Mouse (Mus musculus): ENCODE data around the gene Gpr137c. TPM values are rescaled to one million over a fixed set of nuclear protein-coding genes. Genes with fewer than 3 reads are reported as not detected.

Gene Gpr137c
- polyA plus RNA-seq, 1 experiment from 2014 or later = 4.2 TPM

DNA sequence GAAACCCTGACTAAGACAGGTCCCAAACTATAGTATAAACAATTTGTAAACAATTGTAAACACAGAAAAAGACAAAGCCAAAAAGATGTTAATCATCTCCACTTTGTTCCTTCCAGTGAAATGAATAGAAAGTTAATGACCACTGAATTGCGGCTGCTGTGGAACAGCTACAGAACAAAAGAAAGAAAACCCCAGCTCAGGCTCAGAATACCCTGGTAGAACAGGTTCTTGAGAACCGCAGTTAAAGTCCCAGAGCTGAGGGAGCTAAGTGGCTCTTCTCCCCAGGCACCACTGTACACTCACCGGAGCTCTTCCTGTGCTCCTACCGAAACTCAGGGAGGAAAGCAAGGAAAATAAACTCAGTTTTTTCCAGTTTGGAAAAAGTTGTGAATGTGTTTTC is 8.8 kb upstream of the Gpr137c start:
- Histone ChIP-seq H3K9ac (ENCODE audit: low read length) (no peak overlapping the region), H3K4me1 (replicated peaks; ENCODE audit: control insufficient read depth, insufficient read depth, low read length) (no peaks in the 10 kb centered on the region), H3K27ac (ENCODE audit: low read depth) (no peak overlapping the region), H3K9me3 (ENCODE audit: control insufficient read depth, low read length) (no peaks in the 10 kb centered on the region), H3K27me3 (replicated peaks; ENCODE audit: control insufficient read depth, insufficient read depth, low read length) (no peaks in the 10 kb centered on the region), H3K4me3 (ENCODE audit: low read depth, low read length) (no peak overlapping the region), H3K36me3 (ENCODE audit: control insufficient read depth, insufficient read depth, low read length) (no peaks in the 10 kb centered on the region), H3K4me2 (ENCODE audit: low read length) (no peak overlapping the region)
- ATAC-seq (replicated peaks; ENCODE audit: low FRiP score, low TSS enrichment, low read depth) = no peak
- 72% methylated on average over 4 of the region's 4 CpGs for WGBS
- DNase-seq (ENCODE audit: low spot score) = no peak

DNA sequence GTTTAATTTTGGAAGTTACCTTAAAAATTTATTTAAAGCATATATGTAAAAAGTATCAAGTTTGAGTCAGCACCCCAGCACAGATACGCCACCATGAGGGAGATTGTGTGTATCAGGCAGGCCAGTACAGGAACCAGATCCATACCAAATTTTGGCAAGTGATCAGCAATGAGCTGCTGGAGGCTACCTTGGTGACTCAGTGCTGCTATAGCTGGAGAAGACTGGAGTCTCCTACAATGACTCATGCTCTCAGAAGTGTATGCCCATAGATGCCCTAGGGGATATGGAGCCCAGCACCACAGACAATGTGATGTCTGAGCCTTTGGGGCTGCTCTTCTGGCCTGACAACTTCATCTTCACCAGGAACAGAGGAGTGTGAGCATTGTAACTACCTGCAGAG is 8.1 kb upstream of the Gpr137c start:
- Histone ChIP-seq H3K4me1 (replicated peaks; ENCODE audit: control insufficient read depth, insufficient read depth, low read length) (no peaks in the 10 kb centered on the region), H3K36me3 (ENCODE audit: control insufficient read depth, insufficient read depth, low read length) (no peaks in the 10 kb centered on the region), H3K9ac (ENCODE audit: low read length) (no peak overlapping the region), H3K4me2 (ENCODE audit: low read length) (no peak overlapping the region), H3K9me3 (ENCODE audit: control insufficient read depth, low read length) (no peaks in the 10 kb centered on the region), H3K4me3 (ENCODE audit: low read depth, low read length) (no peak overlapping the region), H3K27ac (ENCODE audit: low read depth) (no peak overlapping the region), H3K27me3 (replicated peaks; ENCODE audit: control insufficient read depth, insufficient read depth, low read length) (no peaks in the 10 kb centered on the region)
- ATAC-seq (replicated peaks; ENCODE audit: low FRiP score, low TSS enrichment, low read depth) (no peak), DNase-seq (ENCODE audit: low spot score) (no peak)
- WGBS = 92% methylated on average over 1 of the region's 1 CpGs

- no peak overlapping the region for H3K9ac ChIP-seq (ENCODE audit: low read length)
- no peaks in the 10 kb centered on the region for H3K27me3 ChIP-seq (replicated peaks; ENCODE audit: control insufficient read depth, insufficient read depth, low read length)
- H3K9me3 ChIP-seq (ENCODE audit: control insufficient read depth, low read length) = no peaks in the 10 kb centered on the region
- peaks cover 3% of the 10 kb centered on the region; the same call in 1 of the 2 replicates for H3K4me1 ChIP-seq (replicated peaks; ENCODE audit: control insufficient read depth, insufficient read depth, low read length)
- no peak for DNase-seq (ENCODE audit: low spot score)
- 94% methylated on average over 9 of the region's 9 CpGs for WGBS
- no peak overlapping the region for H3K4me3 ChIP-seq (ENCODE audit: low read depth, low read length)
- H3K27ac ChIP-seq (ENCODE audit: low read depth) = no peak overlapping the region
- H3K4me2 ChIP-seq (ENCODE audit: low read length) = no peak overlapping the region
- no peak for ATAC-seq (replicated peaks; ENCODE audit: low FRiP score, low TSS enrichment, low read depth)
- H3K36me3 ChIP-seq (ENCODE audit: control insufficient read depth, insufficient read depth, low read length) = no peaks in the 10 kb centered on the region
These were observed 2.7 kb upstream of the Gpr137c start for GRCm38 (mm10) chr14:45216711-45217340.

GRCm38 (mm10) chr14:45217693-45218092 is 1.8 kb upstream of the Gpr137c start:
- Histone ChIP-seq H3K4me1 (replicated peaks; ENCODE audit: control insufficient read depth, insufficient read depth, low read length) (peaks cover 3% of the 10 kb centered on the region; the same call in 1 of the 2 replicates), H3K4me2 (ENCODE audit: low read length) (no peak overlapping the region), H3K27me3 (replicated peaks; ENCODE audit: control insufficient read depth, insufficient read depth, low read length) (no peaks in the 10 kb centered on the region), H3K4me3 (ENCODE audit: low read depth, low read length) (no peak overlapping the region), H3K9ac (ENCODE audit: low read length) (no peak overlapping the region), H3K27ac (ENCODE audit: low read depth) (no peak overlapping the region), H3K36me3 (ENCODE audit: control insufficient read depth, insufficient read depth, low read length) (no peaks in the 10 kb centered on the region), H3K9me3 (ENCODE audit: control insufficient read depth, low read length) (no peaks in the 10 kb centered on the region)
- ATAC-seq (replicated peaks; ENCODE audit: low FRiP score, low TSS enrichment, low read depth) = no peak
- DNase-seq (ENCODE audit: low spot score) = no peak
- 81% methylated on average over 4 of the region's 4 CpGs for WGBS

DNA sequence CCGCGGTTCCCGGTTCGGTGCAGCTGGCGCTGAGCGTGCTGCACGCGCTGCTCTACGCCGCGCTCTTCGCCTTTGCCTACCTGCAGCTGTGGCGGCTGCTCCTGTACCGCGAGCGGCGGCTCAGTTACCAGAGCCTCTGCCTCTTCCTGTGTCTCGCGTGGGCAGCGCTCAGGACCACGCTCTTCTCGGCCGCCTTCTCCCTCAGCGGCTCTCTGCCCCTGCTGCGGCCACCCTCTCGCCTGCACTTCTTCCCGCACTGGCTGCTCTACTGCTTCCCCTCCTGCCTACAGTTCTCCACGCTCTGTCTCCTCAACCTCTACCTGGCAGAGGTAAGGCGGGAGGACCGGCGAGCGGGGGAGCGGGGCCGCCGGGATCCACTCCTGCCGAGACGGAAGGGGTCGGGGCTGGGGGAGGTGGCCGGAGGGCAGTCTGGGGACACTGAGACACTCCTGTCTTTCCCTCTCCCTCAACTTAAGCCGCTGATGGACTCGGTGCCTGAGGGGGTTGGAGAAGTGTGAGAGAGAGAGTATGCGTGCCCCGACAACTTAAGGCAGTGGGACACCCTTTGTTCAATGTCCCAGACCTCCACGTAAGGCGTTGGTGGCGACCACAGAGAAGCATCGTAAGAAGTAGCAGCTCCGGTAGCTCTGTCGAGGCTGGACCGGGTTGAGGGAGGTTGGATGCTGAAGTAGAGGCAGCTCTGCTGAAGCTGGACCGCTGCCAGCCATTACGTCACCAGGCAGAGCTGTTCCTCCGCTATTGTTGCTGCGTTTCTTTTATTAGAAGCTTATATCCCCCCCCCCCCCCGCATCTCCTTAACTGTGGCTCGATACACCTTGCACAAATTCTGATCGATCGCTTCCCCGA is 806 bp downstream of the Gpr137c start, which contains the start of gene Txndc16:
TSS of gene Txndc16 (minus strand) at position 239 of the 867 bp plus-strand sequence.
- ATAC-seq (replicated peaks; ENCODE audit: low FRiP score, low TSS enrichment, low read depth) (peak; percentile 28), DNase-seq (ENCODE audit: low spot score) (peak; percentile 89)
- no peaks in the 10 kb centered on the region for H3K27me3 ChIP-seq (replicated peaks; ENCODE audit: control insufficient read depth, insufficient read depth, low read length)
- WGBS = under 1% methylated on average over 59 of the region's 59 CpGs
- H3K27ac ChIP-seq (ENCODE audit: low read depth) = peak within 1 kb of the TSS; percentile 93
- no peaks in the 10 kb centered on the region for H3K36me3 ChIP-seq (ENCODE audit: control insufficient read depth, insufficient read depth, low read length)
- peak within 1 kb of the TSS; percentile 94 for H3K4me2 ChIP-seq (ENCODE audit: low read length)
- H3K9ac ChIP-seq (ENCODE audit: low read length) = peak within 1 kb of the TSS; percentile 78
- H3K4me3 ChIP-seq (ENCODE audit: low read depth, low read length) = peak within 1 kb of the TSS; percentile 81
- H3K9me3 ChIP-seq (ENCODE audit: control insufficient read depth, low read length) = no peaks in the 10 kb centered on the region
- H3K4me1 ChIP-seq (replicated peaks; ENCODE audit: control insufficient read depth, insufficient read depth, low read length) = peaks cover 3% of the 10 kb centered on the region; the same call in 1 of the 2 replicates

- DNase-seq (ENCODE audit: low spot score) (no peak), ATAC-seq (replicated peaks; ENCODE audit: low FRiP score, low TSS enrichment, low read depth) (no peak)
- no peaks in the 10 kb centered on the region for H3K9me3 ChIP-seq (ENCODE audit: control insufficient read depth, low read length)
- H3K4me2 ChIP-seq (ENCODE audit: low read length) = peak overlapping the region; percentile 94
- H3K27ac ChIP-seq (ENCODE audit: low read depth) = peak overlapping the region; percentile 93; the same call in 1 of the 2 replicates
- no peaks in the 10 kb centered on the region for H3K36me3 ChIP-seq (ENCODE audit: control insufficient read depth, insufficient read depth, low read length)
- H3K9ac ChIP-seq (ENCODE audit: low read length) = peak overlapping the region; percentile 78
- H3K4me1 ChIP-seq (replicated peaks; ENCODE audit: control insufficient read depth, insufficient read depth, low read length) = peaks cover 3% of the 10 kb centered on the region; the same call in 1 of the 2 replicates
- H3K27me3 ChIP-seq (replicated peaks; ENCODE audit: control insufficient read depth, insufficient read depth, low read length) = no peaks in the 10 kb centered on the region
- 11% methylated on average over 11 of the region's 11 CpGs for WGBS
- peak overlapping the region; percentile 81 for H3K4me3 ChIP-seq (ENCODE audit: low read depth, low read length)
These were observed 1.6 kb downstream of the Gpr137c start for GRCm38 (mm10) chr14:45220957-45221630.

DNA sequence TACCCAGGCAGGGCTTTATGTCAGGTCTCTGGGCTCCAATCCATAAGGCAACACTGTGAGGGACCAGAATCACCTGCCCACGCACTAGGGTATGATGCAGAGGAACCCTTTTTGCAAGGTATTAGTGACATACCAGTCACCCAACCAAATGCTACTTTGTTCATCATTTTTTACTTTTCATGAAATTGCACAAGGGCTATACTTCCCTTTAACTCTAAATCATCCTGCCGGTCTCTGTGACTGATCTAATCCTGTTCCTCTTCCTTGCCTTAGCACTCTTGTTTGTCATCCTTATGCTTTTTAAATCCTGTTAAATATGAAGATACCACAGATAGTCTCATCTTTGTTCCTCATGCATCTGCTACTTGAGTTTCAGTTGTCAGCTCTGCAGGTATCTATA is 19.5 kb downstream of the Gpr137c start:
- Histone ChIP-seq H3K4me3 (ENCODE audit: low read depth, low read length) (no peak overlapping the region), H3K27me3 (replicated peaks; ENCODE audit: control insufficient read depth, insufficient read depth, low read length) (no peaks in the 10 kb centered on the region), H3K27ac (ENCODE audit: low read depth) (no peak overlapping the region), H3K9me3 (ENCODE audit: control insufficient read depth, low read length) (no peaks in the 10 kb centered on the region), H3K4me1 (replicated peaks; ENCODE audit: control insufficient read depth, insufficient read depth, low read length) (0 out of 2 replicates have a peak, but pooled peaks cover 2% of the 10 kb centered on the region), H3K9ac (ENCODE audit: low read length) (no peak overlapping the region), H3K4me2 (ENCODE audit: low read length) (no peak overlapping the region), H3K36me3 (ENCODE audit: control insufficient read depth, insufficient read depth, low read length) (no peaks in the 10 kb centered on the region)
- DNase-seq (ENCODE audit: low spot score) (no peak), ATAC-seq (replicated peaks; ENCODE audit: low FRiP score, low TSS enrichment, low read depth) (no peak)
- 66% methylated on average over 2 of the region's 2 CpGs for WGBS

DNA sequence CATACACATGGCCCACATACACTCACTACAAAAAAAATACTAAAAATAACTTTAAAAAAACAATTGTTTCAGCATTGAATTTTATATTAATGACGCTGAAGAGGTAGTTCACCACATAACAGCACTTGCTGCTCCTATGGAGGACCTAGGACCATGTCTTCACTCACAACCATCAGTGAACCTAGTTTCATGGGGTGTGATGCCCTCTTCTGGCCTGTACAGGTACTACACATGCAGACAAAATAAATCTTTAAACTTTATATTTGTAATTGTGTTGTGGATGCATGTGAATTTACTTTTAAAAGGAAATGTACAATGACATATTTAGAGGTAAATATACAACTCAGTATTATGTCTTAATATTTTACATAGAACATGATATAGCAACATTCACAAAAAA is 22.1 kb downstream of the Gpr137c start:
- Histone ChIP-seq H3K27ac (ENCODE audit: low read depth) (no peak overlapping the region), H3K4me1 (replicated peaks; ENCODE audit: control insufficient read depth, insufficient read depth, low read length) (no peaks in the 10 kb centered on the region), H3K4me3 (ENCODE audit: low read depth, low read length) (no peak overlapping the region), H3K9ac (ENCODE audit: low read length) (no peak overlapping the region), H3K9me3 (ENCODE audit: control insufficient read depth, low read length) (no peaks in the 10 kb centered on the region), H3K27me3 (replicated peaks; ENCODE audit: control insufficient read depth, insufficient read depth, low read length) (no peaks in the 10 kb centered on the region), H3K36me3 (ENCODE audit: control insufficient read depth, insufficient read depth, low read length) (no peaks in the 10 kb centered on the region), H3K4me2 (ENCODE audit: low read length) (no peak overlapping the region)
- 63% methylated on average over 1 of the region's 1 CpGs for WGBS
- DNase-seq (ENCODE audit: low spot score) (no peak), ATAC-seq (replicated peaks; ENCODE audit: low FRiP score, low TSS enrichment, low read depth) (no peak)
